Mouse (Mus musculus) midbrain, postnatal 0 days (tissue): ENCODE results near the gene Fcf1. TPM values are rescaled to one million over a fixed set of nuclear protein-coding genes. Genes with fewer than 3 reads are reported as not detected.

ENCODE experiments used
- ATAC-seq: fragments of 200-750 bp; cut with Nextera tagmentation; 2 replicates; pipeline ENCODE4 v1.8.0; 2017; ENCODE audit warnings: moderate number of reproducible peaks, mild to moderate bottlenecking, moderate TSS enrichment, moderate library complexity; ENCODE audit not compliant: low FRiP score
- DNase-seq: peaks from one replicate; pipeline ENCODE4 v3.0.0-alpha.2; 2015; ENCODE audit warnings: low spot score
- H3K27ac ChIP-seq: fragments of 300-500 bp; sonication (generic); 2 replicates; pipeline ENCODE4 v1.5.1; 2014; ENCODE audit warnings: low read depth, mild to moderate bottlenecking, low read length, mixed read lengths
- H3K27me3 ChIP-seq: fragments of 300-500 bp; sonication (generic); 2 replicates; pipeline ENCODE4 v1.6.1; 2014; ENCODE audit warnings: low read length, control low read depth, mixed read lengths; ENCODE audit not compliant: insufficient read depth
- H3K36me3 ChIP-seq: fragments of 300-500 bp; sonication (generic); 2 replicates; pipeline ENCODE4 v1.6.1; 2014; ENCODE audit warnings: low read length, control low read depth, mixed read lengths; ENCODE audit not compliant: insufficient read depth
- H3K4me1 ChIP-seq: fragments of 300-500 bp; sonication (generic); 2 replicates; pipeline ENCODE4 v1.6.1; 2014; ENCODE audit warnings: mild to moderate bottlenecking, control low read depth, antibody characterized with exemption, low read length, mixed read lengths; ENCODE audit not compliant: insufficient read depth
- H3K4me2 ChIP-seq: fragments of 300-500 bp; sonication (generic); 2 replicates; pipeline ENCODE4 v1.6.1; 2014; ENCODE audit warnings: low read depth, mild to moderate bottlenecking, low read length, mixed read lengths; ENCODE audit not compliant: poor library complexity, severe bottlenecking
- H3K4me3 ChIP-seq: fragments of 300-500 bp; sonication (generic); 2 replicates; pipeline ENCODE4 v1.5.1; 2014; ENCODE audit warnings: low read depth, mild to moderate bottlenecking, low read length, moderate library complexity
- H3K9ac ChIP-seq: fragments of 300-500 bp; sonication (generic); replicated peaks from 2 replicates; pipeline ENCODE4 v1.6.1; 2014; ENCODE audit warnings: mild to moderate bottlenecking, low read length, moderate library complexity, mixed read lengths; ENCODE audit not compliant: poor library complexity, severe bottlenecking
- H3K9me3 ChIP-seq: fragments of 300-500 bp; sonication (generic); 2 replicates; pipeline ENCODE4 v1.6.1; 2016; ENCODE audit warnings: low read length, control low read depth
- CTCF ChIP-seq: IDR thresholded peaks from 2 replicates; pipeline ENCODE4 v1.5.1; 2016; ENCODE audit warnings: antibody characterized with exemption, mild to moderate bottlenecking
- WGBS: fragments of 180-500 bp; shearing (Covaris S2); extraction: QIAGEN DNeasy Blood & Tissue Kit; methylation state at CpG from one replicate; pipeline ENCODE4 v1.1.7; 2014; 5-methylcytosine and 5-hydroxymethylcytosine counted together
- polyA plus RNA-seq: library from polyadenylated mRNA; unstranded; fragments of >200 nt; fragmentation: Nextera tagmentation; extraction: Ambion mirVana; gene quantifications from 2 replicates; pipeline ENCODE4 v1.2.1, GENCODE M21; 2015
- total RNA-seq: library from RNA; depleted of rRNA; stranded (reverse); fragments of >200 nt; gene quantifications from 2 replicates; pipeline ENCODE4 v1.2.3, GENCODE M21; 2014; rRNA removed

Fcf1 gene
- total and polyA plus RNA-seq, 2 experiments from 2014 or later: 28.6 to 64.3 TPM

DNA sequence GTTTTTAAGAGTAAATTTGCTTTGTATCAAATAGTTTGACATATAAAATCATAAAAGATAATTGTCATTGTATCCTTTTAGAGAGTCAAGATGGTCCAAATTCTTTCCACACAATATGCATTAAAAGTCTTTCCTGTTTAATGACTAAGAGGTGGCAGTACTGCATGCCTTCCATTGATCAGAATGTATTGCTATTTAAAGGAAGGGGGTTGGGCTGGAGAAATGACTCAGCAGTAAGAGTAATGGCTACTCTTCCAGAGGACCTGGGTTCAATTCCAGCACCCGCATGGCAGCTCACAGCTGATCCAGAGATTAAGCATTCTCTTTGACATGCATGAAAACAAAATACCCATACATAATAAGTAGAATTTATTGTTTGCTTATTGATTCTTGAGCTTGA is 51.4 kb downstream of the Fcf1 start:
- no peak overlapping the region for H3K4me2 ChIP-seq
- no peak for TF ChIP-seq CTCF
- H3K27me3 ChIP-seq: no peaks in the 10 kb centered on the region
- H3K9ac ChIP-seq: no peak overlapping the region
- H3K4me1 ChIP-seq: no peaks in the 10 kb centered on the region
- ATAC-seq (no peak), DNase-seq (no peak)
- 97% methylated on average over 1 of the region's 1 CpGs for WGBS
- no peaks in the 10 kb centered on the region for H3K36me3 ChIP-seq
- no peak overlapping the region for H3K27ac ChIP-seq
- H3K9me3 ChIP-seq: no peaks in the 10 kb centered on the region
- H3K4me3 ChIP-seq: no peak overlapping the region

DNA sequence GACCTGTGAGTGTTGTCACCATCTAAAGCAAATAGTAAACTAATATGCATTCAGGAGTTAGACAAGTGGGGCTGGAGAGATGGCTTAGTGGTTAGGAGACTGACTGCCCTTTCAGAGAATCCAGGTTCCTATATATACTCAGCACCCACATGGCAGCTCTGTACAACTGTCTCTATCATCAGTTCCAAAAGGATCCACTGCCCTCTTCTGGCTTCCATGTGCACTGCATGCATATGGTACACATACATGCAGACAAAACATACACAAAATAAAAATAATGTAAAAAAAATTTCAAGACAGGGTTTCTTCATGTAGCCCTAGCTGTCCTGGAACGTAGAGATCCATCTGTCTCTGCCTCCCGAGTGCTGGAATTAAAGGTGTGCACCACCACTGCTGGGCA is 62.0 kb downstream of the Fcf1 start:
- H3K9me3 ChIP-seq: no peaks in the 10 kb centered on the region
- H3K4me1 ChIP-seq: no peaks in the 10 kb centered on the region
- H3K9ac ChIP-seq: no peak overlapping the region
- H3K27me3 ChIP-seq: no peaks in the 10 kb centered on the region
- WGBS: 97% methylated on average over 2 of the region's 2 CpGs
- H3K4me2 ChIP-seq: no peak overlapping the region
- TF ChIP-seq CTCF: peak; percentile 62
- peak; percentile 34 for DNase-seq
- peaks cover 22% of the 10 kb centered on the region for H3K36me3 ChIP-seq
- no peak for ATAC-seq
- no peak overlapping the region for H3K4me3 ChIP-seq
- H3K27ac ChIP-seq: no peak overlapping the region

Other genes starting within 250 kb of the Fcf1 start
- gene Npc2, start 197.7 kb upstream of the Fcf1 start, total RNA-seq: 39.8 and 42.5 TPM in 2 replicates
- gene Npc2, start 197.7 kb upstream of the Fcf1 start, polyA plus RNA-seq: 43.9 and 44.8 TPM in 2 replicates
- 58.8 and 63.7 TPM in 2 replicates for gene Isca2, start 197.6 kb upstream of the Fcf1 start, total RNA-seq
- gene Isca2, start 197.6 kb upstream of the Fcf1 start, polyA plus RNA-seq: 119 and 127 TPM in 2 replicates
- gene Ltbp2, start 94.4 kb upstream of the Fcf1 start, total RNA-seq: 0.28 and 4.0 TPM in 2 replicates
- gene Ltbp2, start 94.4 kb upstream of the Fcf1 start, polyA plus RNA-seq: 0.10 and 0.14 TPM in 2 replicates
- gene Arel1, start within 50 bp of the Fcf1 start, total RNA-seq: 101 and 104 TPM in 2 replicates
- 31.7 and 33.8 TPM in 2 replicates for gene Arel1, start within 50 bp of the Fcf1 start, polyA plus RNA-seq
- gene Ylpm1, start 25.4 kb downstream of the Fcf1 start, total RNA-seq: 43.2 and 70.1 TPM in 2 replicates
- 23.0 and 29.2 TPM in 2 replicates for gene Ylpm1, start 25.4 kb downstream of the Fcf1 start, polyA plus RNA-seq
- gene Prox2, start 139.9 kb downstream of the Fcf1 start, total RNA-seq: 1.2 and 1.4 TPM in 2 replicates
- gene Prox2, start 139.9 kb downstream of the Fcf1 start, polyA plus RNA-seq: 0.86 and 1.4 TPM in 2 replicates
- 115 and 118 TPM in 2 replicates for gene Dlst, start 139.9 kb downstream of the Fcf1 start, total RNA-seq
- gene Dlst, start 139.9 kb downstream of the Fcf1 start, polyA plus RNA-seq: 92.5 and 99.6 TPM in 2 replicates
- gene Rps6kl1, start 180.4 kb downstream of the Fcf1 start, total RNA-seq: 47.2 and 48.6 TPM in 2 replicates
- 35.0 and 37.1 TPM in 2 replicates for gene Rps6kl1, start 180.4 kb downstream of the Fcf1 start, polyA plus RNA-seq
- gene Pgf, start 206.9 kb downstream of the Fcf1 start, total RNA-seq: 3.4 and 6.0 TPM in 2 replicates
- 9.1 and 9.4 TPM in 2 replicates for gene Pgf, start 206.9 kb downstream of the Fcf1 start, polyA plus RNA-seq
- 43.1 and 65.3 TPM in 2 replicates for gene Eif2b2, start 248.6 kb downstream of the Fcf1 start, total RNA-seq
- gene Eif2b2, start 248.6 kb downstream of the Fcf1 start, polyA plus RNA-seq: 79.5 and 82.5 TPM in 2 replicates